Mouse (Mus musculus): ENCODE results near the gene Dkkl1. TPM values are rescaled to one million over a fixed set of nuclear protein-coding genes. Genes with fewer than 3 reads are reported as not detected.

Gene Dkkl1
- polyA plus RNA-seq, 1 experiment, result 0.08 TPM

DNA sequence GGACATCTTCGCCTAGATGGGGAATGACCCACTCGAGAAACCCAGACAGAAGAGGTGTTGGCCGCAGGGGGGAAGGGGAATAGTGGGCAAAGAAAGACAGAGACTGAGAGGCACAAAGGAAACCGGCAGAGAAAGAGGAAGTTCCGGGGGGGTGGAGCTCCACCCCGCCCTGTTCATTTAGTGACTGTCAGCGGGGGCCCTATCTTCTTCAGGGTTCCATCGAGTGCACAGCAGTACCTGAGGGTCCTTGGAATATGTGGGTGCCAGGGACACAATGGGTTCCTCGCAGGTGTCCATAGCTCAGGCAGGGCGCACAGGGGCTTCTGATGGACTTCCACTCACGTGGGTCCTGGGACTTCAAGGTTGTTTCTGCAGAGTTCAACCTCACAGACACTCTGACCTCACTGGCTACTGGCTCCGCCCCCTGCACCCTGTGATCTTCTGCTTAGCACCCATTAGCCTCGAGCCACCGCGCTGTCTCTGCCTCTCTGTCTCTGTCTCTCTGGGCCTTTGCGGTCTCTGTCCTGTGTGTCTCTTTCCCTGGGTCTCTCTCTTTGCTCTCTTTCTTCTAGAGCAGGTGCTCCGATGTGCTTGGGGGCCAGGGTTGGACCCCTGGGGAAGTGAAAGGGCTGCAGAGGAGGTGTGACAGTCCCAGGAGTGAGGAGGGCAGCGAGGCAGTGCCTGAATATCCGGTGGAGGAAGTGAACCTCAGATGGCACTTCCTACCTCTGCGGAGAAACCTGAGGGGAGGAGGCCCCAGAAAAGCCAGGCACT lies 27.0 kb upstream of the Dkkl1 start, which contains the start of gene Cd37:
Cd37 (minus strand) TSS at position 393 of the 774 bp plus-strand sequence.
- Histone ChIP-seq H3ac (ENCODE audit: control insufficient read depth, insufficient read length) (no peak within 1 kb of the TSS), H3K79me2 (ENCODE audit: control insufficient read depth, insufficient read depth) (no peaks in the 10 kb centered on the region), H3K27me3 (ENCODE audit: control insufficient read depth, insufficient read depth, insufficient read length) (peaks cover 9% of the 10 kb centered on the region), H3K36me3 (ENCODE audit: control insufficient read depth, insufficient read depth) (no peaks in the 10 kb centered on the region), H3K4me2 (ENCODE audit: low read depth) (no peak within 1 kb of the TSS), H3K4me3 (no peak within 1 kb of the TSS)
- TF ChIP-seq SRF (IDR thresholded peaks at IDR 0.05; ENCODE audit: control insufficient read depth, insufficient read length, low read depth) (no peak), TCF3 (IDR thresholded peaks at IDR 0.05; ENCODE audit: insufficient read length, low read depth) (no peak), REST (IDR thresholded peaks at IDR 0.05; ENCODE audit: insufficient read depth, insufficient read length) (no peak), MAX (IDR thresholded peaks at IDR 0.05; ENCODE audit: low read depth) (no peak), POLR2AphosphoS2 (IDR thresholded peaks at IDR 0.05; ENCODE audit: insufficient read length, low read depth) (no peak), POLR2A (IDR thresholded peaks at IDR 0.05; ENCODE audit: insufficient read length, low read depth) (no peak), CEBPB (IDR thresholded peaks at IDR 0.05; ENCODE audit: insufficient read depth, poor library complexity, severe bottlenecking) (no peak), E2F4 (IDR thresholded peaks at IDR 0.05; ENCODE audit: insufficient read depth) (no peak), TCF12 (IDR thresholded peaks at IDR 0.05; ENCODE audit: insufficient read depth, poor library complexity, severe bottlenecking) (no peak), MYOD1 (IDR thresholded peaks at IDR 0.05; ENCODE audit: control insufficient read depth in 1 of 3, insufficient read length in 2 of 3, low read depth in 2 of 3) (no peak), MYOG (IDR thresholded peaks at IDR 0.05; ENCODE audit: control insufficient read depth in 1 of 3, insufficient read depth in 1 of 3, insufficient read length in 2 of 3, low read depth in 2 of 3) (no peak), USF1 (IDR thresholded peaks at IDR 0.05; ENCODE audit: low read depth) (no peak)

DNA sequence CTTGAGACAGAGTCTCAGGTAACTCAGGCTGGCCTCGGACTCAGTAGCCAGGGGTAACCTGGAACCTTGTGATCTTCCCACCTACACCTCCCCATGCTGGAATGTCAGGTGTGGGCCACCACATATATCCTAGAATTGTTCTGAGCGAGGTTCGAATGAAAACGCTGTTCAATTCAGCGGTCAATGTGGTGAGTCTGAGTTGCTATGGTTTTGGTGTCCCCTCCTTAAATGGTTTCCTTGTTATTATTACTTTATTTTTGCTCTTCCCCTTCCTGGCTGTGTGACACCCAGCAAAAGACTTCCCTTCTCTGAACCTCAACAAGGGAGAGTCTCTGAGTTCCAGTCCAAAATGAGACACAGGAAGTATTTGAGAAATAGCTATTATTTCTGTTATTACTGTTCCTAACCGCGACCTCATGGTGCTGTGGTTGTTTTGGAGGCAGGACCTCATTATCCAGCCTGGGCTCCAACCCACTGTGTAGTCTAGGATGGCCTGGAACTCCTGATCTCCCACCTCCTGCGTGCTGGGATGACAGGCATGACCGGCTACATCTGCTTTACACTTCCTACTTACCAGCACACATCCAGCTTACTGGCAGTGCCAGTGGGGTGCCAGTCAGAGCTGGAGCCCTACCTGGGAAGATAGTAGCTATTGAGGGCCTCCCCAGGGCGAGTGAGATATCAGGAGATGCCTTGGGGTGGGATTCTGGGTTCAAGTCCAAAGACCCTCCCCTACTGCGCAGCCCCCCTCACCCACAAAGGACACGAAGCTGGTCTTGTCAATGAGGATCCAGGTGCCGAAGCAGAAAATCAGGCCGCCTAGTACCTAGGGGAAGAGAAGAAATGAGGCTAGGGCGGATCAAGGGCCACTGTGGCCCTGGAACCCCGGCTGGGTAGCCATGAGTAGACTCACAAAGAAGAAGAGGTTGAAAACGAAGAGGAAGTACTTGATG lies 26.1 kb upstream of the Dkkl1 start:
- Histone ChIP-seq H3ac (ENCODE audit: control insufficient read depth, insufficient read length) (no peak overlapping the region), H3K79me2 (ENCODE audit: control insufficient read depth, insufficient read depth) (no peaks in the 10 kb centered on the region), H3K4me2 (ENCODE audit: low read depth) (no peak overlapping the region), H3K36me3 (ENCODE audit: control insufficient read depth, insufficient read depth) (no peaks in the 10 kb centered on the region), H3K27me3 (ENCODE audit: control insufficient read depth, insufficient read depth, insufficient read length) (peaks cover 9% of the 10 kb centered on the region), H3K4me3 (no peak overlapping the region)
- TF ChIP-seq TCF12 (IDR thresholded peaks at IDR 0.05; ENCODE audit: insufficient read depth, poor library complexity, severe bottlenecking), result no peak
- TF ChIP-seq TCF3 (IDR thresholded peaks at IDR 0.05; ENCODE audit: insufficient read length, low read depth), result no peak
- no peak for TF ChIP-seq MYOD1 (IDR thresholded peaks at IDR 0.05; ENCODE audit: control insufficient read depth in 1 of 3, insufficient read length in 2 of 3, low read depth in 2 of 3)
- TF ChIP-seq CEBPB (IDR thresholded peaks at IDR 0.05; ENCODE audit: insufficient read depth, poor library complexity, severe bottlenecking), result no peak
- TF ChIP-seq REST (IDR thresholded peaks at IDR 0.05; ENCODE audit: insufficient read depth, insufficient read length), result no peak

DNA sequence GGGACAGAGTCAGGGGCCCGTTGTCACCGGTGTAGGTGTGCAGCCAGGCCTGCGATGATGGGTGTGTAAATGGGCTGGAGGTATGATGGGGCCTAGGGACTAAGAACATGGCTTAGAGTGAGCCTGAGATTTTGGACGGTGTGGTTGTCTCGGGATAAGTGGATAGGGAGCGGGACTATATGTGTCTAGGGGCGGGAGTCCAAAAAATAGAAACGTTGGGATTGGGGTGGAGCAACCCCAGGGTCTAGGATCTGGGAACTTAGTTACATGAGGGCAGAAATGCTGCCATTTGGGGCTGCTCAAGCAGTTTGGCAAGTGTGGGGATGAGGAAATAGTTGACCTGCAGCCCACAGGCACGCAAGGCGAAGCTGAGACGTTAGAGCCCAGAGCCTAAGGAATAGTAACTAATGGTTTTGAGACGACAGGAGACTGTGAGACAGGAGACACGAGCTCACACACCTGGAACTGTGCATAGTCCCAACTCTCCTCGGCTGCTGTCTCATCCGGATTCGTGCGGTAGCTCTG lies 23.8 kb upstream of the Dkkl1 start:
- H3K27me3 ChIP-seq (ENCODE audit: control insufficient read depth, insufficient read depth, insufficient read length), result peaks cover 3% of the 10 kb centered on the region
- peaks cover 6% of the 10 kb centered on the region for H3K36me3 ChIP-seq (ENCODE audit: control insufficient read depth, insufficient read depth)
- H3K4me3 ChIP-seq, result no peak overlapping the region
- H3ac ChIP-seq (ENCODE audit: control insufficient read depth, insufficient read length), result no peak overlapping the region
- no peak overlapping the region for H3K4me2 ChIP-seq (ENCODE audit: low read depth)
- TF ChIP-seq POLR2AphosphoS2 (IDR thresholded peaks at IDR 0.05; ENCODE audit: insufficient read length, low read depth) (no peak), TCF12 (IDR thresholded peaks at IDR 0.05; ENCODE audit: insufficient read depth, poor library complexity, severe bottlenecking) (no peak), MYOD1 (IDR thresholded peaks at IDR 0.05; ENCODE audit: control insufficient read depth in 1 of 3, insufficient read length in 2 of 3, low read depth in 2 of 3) (no peak), USF1 (IDR thresholded peaks at IDR 0.05; ENCODE audit: low read depth) (no peak), SRF (IDR thresholded peaks at IDR 0.05; ENCODE audit: control insufficient read depth, insufficient read length, low read depth) (no peak), MAX (IDR thresholded peaks at IDR 0.05; ENCODE audit: low read depth) (no peak), POLR2A (IDR thresholded peaks at IDR 0.05; ENCODE audit: insufficient read length, low read depth) (no peak), REST (IDR thresholded peaks at IDR 0.05; ENCODE audit: insufficient read depth, insufficient read length) (no peak), MYOG (IDR thresholded peaks at IDR 0.05; ENCODE audit: control insufficient read depth in 1 of 3, insufficient read depth in 1 of 3, insufficient read length in 2 of 3, low read depth in 2 of 3) (no peak), E2F4 (IDR thresholded peaks at IDR 0.05; ENCODE audit: insufficient read depth) (no peak), TCF3 (IDR thresholded peaks at IDR 0.05; ENCODE audit: insufficient read length, low read depth) (no peak), CEBPB (IDR thresholded peaks at IDR 0.05; ENCODE audit: insufficient read depth, poor library complexity, severe bottlenecking) (no peak)
- H3K79me2 ChIP-seq (ENCODE audit: control insufficient read depth, insufficient read depth), result no peaks in the 10 kb centered on the region

DNA sequence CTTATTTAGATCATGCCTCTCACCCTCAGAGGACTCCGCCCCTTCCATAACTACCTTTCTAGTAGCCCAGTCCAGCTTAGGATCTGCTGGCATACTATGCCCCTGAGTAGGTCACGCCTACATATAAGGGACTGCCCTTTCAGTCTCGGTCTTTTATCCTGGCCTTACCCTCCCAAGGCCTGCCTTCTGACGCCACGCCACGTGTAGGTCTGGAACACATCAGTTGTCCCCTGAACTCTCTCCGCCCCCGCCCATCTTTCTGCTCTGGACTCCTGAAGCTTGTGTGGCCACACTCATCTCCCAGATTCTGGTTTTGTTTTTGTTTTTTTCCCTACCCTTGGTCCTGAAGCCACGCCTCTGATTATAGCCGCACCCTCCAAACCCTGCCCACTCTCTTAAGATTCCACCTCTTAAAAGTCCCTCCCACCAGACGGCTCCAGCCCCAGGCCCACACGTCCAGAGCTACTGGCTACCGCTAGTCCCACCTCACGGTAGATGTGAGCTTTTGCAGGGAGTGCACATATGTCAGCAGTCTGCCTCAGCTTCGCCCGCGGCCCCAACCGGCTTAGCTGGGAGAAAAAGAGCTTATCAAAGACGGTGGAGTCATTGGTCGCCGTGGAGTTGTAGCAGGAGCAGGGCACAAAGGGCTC lies 23.1 kb upstream of the Dkkl1 start:
- H3K4me3 ChIP-seq, result no peak overlapping the region
- H3K36me3 ChIP-seq (ENCODE audit: control insufficient read depth, insufficient read depth), result peaks cover 6% of the 10 kb centered on the region
- no peak overlapping the region for H3ac ChIP-seq (ENCODE audit: control insufficient read depth, insufficient read length)
- no peak for TF ChIP-seq POLR2AphosphoS2 (IDR thresholded peaks at IDR 0.05; ENCODE audit: insufficient read length, low read depth)
- TF ChIP-seq MYOG (IDR thresholded peaks at IDR 0.05; ENCODE audit: control insufficient read depth in 1 of 3, insufficient read depth in 1 of 3, insufficient read length in 2 of 3, low read depth in 2 of 3), result no peak
- no peak for TF ChIP-seq MAX (IDR thresholded peaks at IDR 0.05; ENCODE audit: low read depth)
- TF ChIP-seq SRF (IDR thresholded peaks at IDR 0.05; ENCODE audit: control insufficient read depth, insufficient read length, low read depth), result no peak
- no peak for TF ChIP-seq MYOD1 (IDR thresholded peaks at IDR 0.05; ENCODE audit: control insufficient read depth in 1 of 3, insufficient read length in 2 of 3, low read depth in 2 of 3)
- TF ChIP-seq TCF3 (IDR thresholded peaks at IDR 0.05; ENCODE audit: insufficient read length, low read depth), result no peak
- no peak for TF ChIP-seq TCF12 (IDR thresholded peaks at IDR 0.05; ENCODE audit: insufficient read depth, poor library complexity, severe bottlenecking)
- no peak for TF ChIP-seq REST (IDR thresholded peaks at IDR 0.05; ENCODE audit: insufficient read depth, insufficient read length)
- no peak for TF ChIP-seq CEBPB (IDR thresholded peaks at IDR 0.05; ENCODE audit: insufficient read depth, poor library complexity, severe bottlenecking)
- TF ChIP-seq E2F4 (IDR thresholded peaks at IDR 0.05; ENCODE audit: insufficient read depth), result no peak
- TF ChIP-seq POLR2A (IDR thresholded peaks at IDR 0.05; ENCODE audit: insufficient read length, low read depth), result no peak
- no peak overlapping the region for H3K4me2 ChIP-seq (ENCODE audit: low read depth)
- no peaks in the 10 kb centered on the region for H3K79me2 ChIP-seq (ENCODE audit: control insufficient read depth, insufficient read depth)
- no peaks in the 10 kb centered on the region for H3K27me3 ChIP-seq (ENCODE audit: control insufficient read depth, insufficient read depth, insufficient read length)
